In genomic region chr2:33204980-33205379, GRCm38 (mm10) we compare ENCODE assay signal across 14 mouse cellular contexts. TPM values are rescaled to one million over a fixed set of nuclear protein-coding genes. Genes with fewer than 3 reads are reported as not detected.
DNase-seq lines count a peak whose midpoint lies in the region; ATAC-seq lines count a peak whose summit lies in the region.
"Had no signal": no experiment of that assay in that cellular context is flagged by ENCODE, and none has a peak within 500 bp of the region (broad histone marks: within the 10 kb centered on the region; RNA-seq: fewer than 3 reads in every experiment).

No protein-coding gene starts in this region.

- no peaks in the 10 kb centered on the region for H3K27me3 ChIP-seq in heart, embryonic 14.5 days (ENCODE audit: control insufficient read depth, insufficient read depth, low read length)
- H3K27me3 ChIP-seq in heart, embryonic 11.5 days (ENCODE audit: control insufficient read depth, insufficient read depth, low read length): no peaks in the 10 kb centered on the region
- H3K27me3 ChIP-seq: lung, embryonic 15.5 days had no signal

- peak; percentile 92 for DNase-seq in NIH3T3 (ENCODE audit: low read depth)
- DNase-seq in brain, adult 2 months (ENCODE audit: low read depth, low spot score): peak; percentile 79
- DNase-seq in lung, postnatal 4 days: peak; percentile 31 to 53
- no peak for DNase-seq in layer of hippocampus, postnatal 10 days (ENCODE audit: low spot score in 2 of 2)
- no peak for DNase-seq in ovary, adult 18-20 months (ENCODE audit: low spot score)
- DNase-seq: cerebellum, adult 2 months; forebrain, postnatal 0 days; retina, postnatal 1 day; thymus, postnatal 14 days had no signal

- WGBS in heart, embryonic 14.5 days: 30% methylated on average over 5 of the region's 5 CpGs
- 48% methylated on average over 5 of the region's 5 CpGs for WGBS in heart, embryonic 11.5 days (ENCODE audit: insufficient replicate concordance)

- no peak overlapping the region for H3K4me3 ChIP-seq in heart, embryonic 14.5 days (ENCODE audit: control insufficient read depth in 1 of 2, insufficient read depth in 1 of 2, low read depth in 1 of 2, low read length in 2 of 2)
- no peak overlapping the region for H3K4me3 ChIP-seq in heart, embryonic 11.5 days (ENCODE audit: low read depth, low read length)
- H3K4me3 ChIP-seq: lung, embryonic 15.5 days had no signal

- no peaks in the 10 kb centered on the region for H3K9me3 ChIP-seq in heart, embryonic 14.5 days (ENCODE audit: control insufficient read depth, low read length)
- no peaks in the 10 kb centered on the region for H3K9me3 ChIP-seq in heart, embryonic 11.5 days (replicated peaks; ENCODE audit: control insufficient read depth, low read length)
- H3K9me3 ChIP-seq: lung, embryonic 15.5 days had no signal

- ATAC-seq in heart, embryonic 14.5 days (ENCODE audit: insufficient number of reproducible peaks, insufficient read depth, low FRiP score, low read depth): peak; percentile 11; the same call in 1 of the 2 replicates
- no peak for ATAC-seq in heart, embryonic 11.5 days (replicated peaks; ENCODE audit: insufficient number of reproducible peaks, low FRiP score, low TSS enrichment)
- ATAC-seq: activated CD4-positive, CD25-positive, alpha-beta regulatory T cell, adult 4 months; forebrain, postnatal 0 days; intestine, postnatal 0 days had no signal

- peak overlapping the region; percentile 68 to 71 for H3K27ac ChIP-seq in heart, embryonic 14.5 days (replicated peaks in 1 of 2; ENCODE audit: control insufficient read depth in 1 of 2, insufficient read depth in 1 of 2, low read depth in 2 of 2, low read length in 2 of 2)
- no peak overlapping the region for H3K27ac ChIP-seq in heart, embryonic 11.5 days (ENCODE audit: low read depth, low read length)
- H3K27ac ChIP-seq: lung, embryonic 15.5 days had no signal

- no peaks in the 10 kb centered on the region for H3K36me3 ChIP-seq in heart, embryonic 14.5 days (ENCODE audit: control insufficient read depth, insufficient read depth, low read length)
- H3K36me3 ChIP-seq in heart, embryonic 11.5 days (ENCODE audit: control insufficient read depth, insufficient read depth, low read length): no peaks in the 10 kb centered on the region
- H3K36me3 ChIP-seq: lung, embryonic 15.5 days had no signal

- H3K4me1 ChIP-seq in heart, embryonic 14.5 days (ENCODE audit: control insufficient read depth in 2 of 2, insufficient read depth in 2 of 2, low read length in 2 of 2): peaks cover 66 to 82% of the 10 kb centered on the region in 2 experiments
- H3K4me1 ChIP-seq in heart, embryonic 11.5 days (ENCODE audit: control insufficient read depth, insufficient read depth, low read length): peaks cover 67% of the 10 kb centered on the region

- H3K4me2 ChIP-seq in heart, embryonic 14.5 days (ENCODE audit: low read length): no peak overlapping the region
- H3K4me2 ChIP-seq in heart, embryonic 11.5 days: no peak overlapping the region
- H3K4me2 ChIP-seq: lung, embryonic 15.5 days had no signal

- H3K9ac ChIP-seq in heart, embryonic 14.5 days (ENCODE audit: low read length): no peak overlapping the region
- H3K9ac ChIP-seq in heart, embryonic 11.5 days (ENCODE audit: low read depth, low read length): no peak overlapping the region
- H3K9ac ChIP-seq: forebrain, postnatal 0 days; lung, embryonic 15.5 days had no signal

RNA-seq across cellular contexts. Expression of gene Angptl2, which starts 10.9 kb away (rescaled TPM):
- 51.4 and 58.2 TPM in 2 replicates for polyA plus RNA-seq in heart, embryonic 14.5 days (2014; fragmentation: Nextera tagmentation; extraction: Ambion mirVana)
- polyA plus RNA-seq in heart, embryonic 11.5 days (2014; fragmentation: Nextera tagmentation; extraction: Ambion mirVana): 34.3 and 47.8 TPM in 2 replicates
- total RNA-seq in layer of hippocampus, postnatal 10 days (2021): 1 to 10 TPM; 3.7 to 7.2 TPM

Comparison
In these comparisons a context has a peak if more than half of its experiments do, and no peak if none do; other contexts are left out.
1. DNase-seq: peak in NIH3T3 (single experiment), brain, adult 2 months (single experiment) and lung, postnatal 4 days (2 of 2); none in layer of hippocampus, postnatal 10 days (0 of 2) and ovary, adult 18-20 months (single experiment).